Mouse (Mus musculus) hindbrain, embryonic 13.5 days (tissue): ENCODE measurements at regions not wholly inside any gene's neighbourhood (a gene's known extent, or its start where the extent isn't known, plus 50 kb on each side); places are given as distances from the start of the nearest gene placed in this dataset.

Experiments used
- ATAC-seq: fragments of 200-750 bp; cut with Nextera tagmentation; 2 replicates; pipeline ENCODE4 v1.8.0; 2017; ENCODE audit warnings: moderate TSS enrichment; ENCODE audit not compliant: low FRiP score
- H3K27ac ChIP-seq: fragments of 300-500 bp; sonication (generic); 2 replicates; pipeline ENCODE4 v1.5.1; 2015; ENCODE audit warnings: inconsistent platforms, mild to moderate bottlenecking, moderate library complexity
- H3K27me3 ChIP-seq: fragments of 300-500 bp; sonication (generic); 2 replicates; pipeline ENCODE4 v1.6.1; 2015; ENCODE audit warnings: mild to moderate bottlenecking, inconsistent platforms
- H3K36me3 ChIP-seq: fragments of 300-500 bp; sonication (generic); 2 replicates; pipeline ENCODE4 v1.6.1; 2015; ENCODE audit warnings: mild to moderate bottlenecking, inconsistent platforms
- H3K4me1 ChIP-seq: fragments of 300-500 bp; sonication (generic); replicated peaks from 2 replicates; pipeline ENCODE4 v1.6.1; 2015; ENCODE audit warnings: inconsistent platforms
- H3K4me2 ChIP-seq: fragments of 300-500 bp; sonication (generic); 2 replicates; pipeline ENCODE4 v1.6.1; 2015; ENCODE audit warnings: inconsistent platforms, mild to moderate bottlenecking, moderate library complexity
- H3K4me3 ChIP-seq: fragments of 300-500 bp; sonication (generic); 2 replicates; pipeline ENCODE4 v1.5.1; 2015; ENCODE audit warnings: mild to moderate bottlenecking, inconsistent platforms
- H3K9ac ChIP-seq: fragments of 300-500 bp; sonication (generic); 2 replicates; pipeline ENCODE4 v1.6.1; 2015; ENCODE audit warnings: mild to moderate bottlenecking, inconsistent platforms
- H3K9me3 ChIP-seq: fragments of 300-500 bp; sonication (generic); 2 replicates; pipeline ENCODE4 v1.6.1; 2016; ENCODE audit warnings: inconsistent platforms
- WGBS: fragments of 180-500 bp; shearing (Covaris S2); methylation state at CpG from one replicate; pipeline ENCODE4 v1.1.7; 2015; 5-methylcytosine and 5-hydroxymethylcytosine counted together

DNA sequence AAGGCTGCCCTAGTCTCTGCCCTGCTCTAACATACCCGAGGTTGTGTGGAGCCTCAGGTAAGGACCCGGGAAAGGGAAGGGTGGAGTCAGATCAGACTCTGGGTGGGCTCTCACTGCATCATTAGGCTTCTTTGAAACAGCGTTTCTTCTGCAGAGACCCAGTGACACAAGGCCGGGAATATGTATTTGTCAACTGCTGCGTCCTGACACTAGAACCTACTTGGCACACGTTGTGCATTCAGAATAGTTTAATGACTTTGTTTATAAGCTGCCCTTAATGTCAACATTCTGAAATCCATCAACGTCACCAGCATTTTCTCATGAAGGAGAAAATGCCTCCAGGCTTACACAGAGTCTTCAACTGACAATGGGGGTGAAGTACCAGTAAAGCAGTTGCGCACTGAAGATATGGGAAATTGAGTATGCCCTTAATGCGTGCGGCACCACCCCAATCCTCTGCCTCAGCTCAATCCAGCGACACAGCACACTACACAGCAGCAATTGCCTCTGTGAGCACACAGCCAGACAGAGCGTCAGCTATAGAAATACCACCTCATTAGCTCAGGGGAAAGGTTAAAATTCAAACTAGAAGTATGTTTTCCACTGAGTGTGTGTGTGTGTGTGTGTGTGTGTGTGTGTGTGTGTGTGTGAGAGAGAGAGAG is 152.7 kb upstream of the Spdye4c start:
- Histone ChIP-seq H3K9me3 (no peaks in the 10 kb centered on the region), H3K36me3 (no peaks in the 10 kb centered on the region), H3K9ac (no peak overlapping the region), H3K4me1 (peaks cover 6% of the 10 kb centered on the region), H3K4me3 (no peak overlapping the region), H3K4me2 (no peak overlapping the region), H3K27ac (0 out of 2 replicates have a peak overlapping the region, but pooled peaks have one; percentile 30), H3K27me3 (no peaks in the 10 kb centered on the region)
- ATAC-seq: no peak
- 52% methylated on average over 12 of the region's 12 CpGs for WGBS

DNA sequence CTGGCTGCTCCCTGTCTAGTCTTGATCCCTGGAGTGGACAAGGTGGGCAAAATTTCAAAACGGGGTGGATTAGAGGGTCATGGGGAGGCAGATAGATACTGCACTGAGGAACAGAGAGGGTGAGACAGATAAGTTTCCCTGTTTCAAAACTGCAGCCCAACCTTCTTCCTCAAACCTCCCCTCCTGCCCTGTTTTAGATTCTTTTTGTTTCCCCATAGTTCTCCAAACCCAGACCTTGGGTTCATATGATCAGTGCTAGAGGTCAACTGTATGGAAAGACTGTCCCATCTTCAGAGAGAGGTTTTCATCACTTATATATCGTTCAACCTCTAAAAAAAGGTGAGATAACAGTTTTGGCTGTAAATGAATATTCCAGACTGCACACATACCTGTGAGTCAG is 152.1 kb upstream of the Spdye4c start:
- no peak overlapping the region for H3K4me2 ChIP-seq
- H3K36me3 ChIP-seq: no peaks in the 10 kb centered on the region
- peaks cover 6% of the 10 kb centered on the region for H3K4me1 ChIP-seq
- no peaks in the 10 kb centered on the region for H3K27me3 ChIP-seq
- H3K4me3 ChIP-seq: no peak overlapping the region
- 83% methylated on average over 2 of the region's 2 CpGs for WGBS
- no peak overlapping the region for H3K9ac ChIP-seq
- no peak overlapping the region for H3K27ac ChIP-seq
- H3K9me3 ChIP-seq: no peaks in the 10 kb centered on the region
- no peak for ATAC-seq

DNA sequence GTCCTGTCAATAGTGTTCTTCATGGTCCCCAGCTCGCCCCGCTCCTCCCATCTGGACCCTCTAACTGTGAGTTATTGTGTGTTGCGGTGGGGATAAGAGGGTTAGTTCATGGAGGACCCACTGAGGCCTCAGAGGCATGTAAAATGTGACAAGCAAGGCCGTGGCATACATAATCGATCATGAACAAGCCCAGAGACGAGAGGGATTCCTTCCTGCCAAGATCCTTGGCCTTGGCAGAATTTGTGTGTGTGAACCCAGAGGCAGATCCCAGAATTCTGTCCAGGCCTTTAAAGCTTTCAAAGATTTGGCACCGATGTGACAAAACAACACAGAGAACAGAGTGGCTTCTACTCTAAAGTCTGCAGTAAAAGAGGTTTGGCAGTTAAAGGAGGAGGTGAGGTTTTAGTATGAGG is 146.4 kb upstream of the Spdye4c start:
- H3K36me3 ChIP-seq: no peaks in the 10 kb centered on the region
- 62% methylated on average over 7 of the region's 7 CpGs for WGBS
- no peaks in the 10 kb centered on the region for H3K9me3 ChIP-seq
- ATAC-seq: no peak
- 0 out of 2 replicates have a peak, but pooled peaks cover 2% of the 10 kb centered on the region for H3K27me3 ChIP-seq
- no peak overlapping the region for H3K9ac ChIP-seq
- H3K4me2 ChIP-seq: no peak overlapping the region
- no peaks in the 10 kb centered on the region; the same call in 1 of the 2 replicates for H3K4me1 ChIP-seq
- no peak overlapping the region for H3K4me3 ChIP-seq
- H3K27ac ChIP-seq: no peak overlapping the region

DNA sequence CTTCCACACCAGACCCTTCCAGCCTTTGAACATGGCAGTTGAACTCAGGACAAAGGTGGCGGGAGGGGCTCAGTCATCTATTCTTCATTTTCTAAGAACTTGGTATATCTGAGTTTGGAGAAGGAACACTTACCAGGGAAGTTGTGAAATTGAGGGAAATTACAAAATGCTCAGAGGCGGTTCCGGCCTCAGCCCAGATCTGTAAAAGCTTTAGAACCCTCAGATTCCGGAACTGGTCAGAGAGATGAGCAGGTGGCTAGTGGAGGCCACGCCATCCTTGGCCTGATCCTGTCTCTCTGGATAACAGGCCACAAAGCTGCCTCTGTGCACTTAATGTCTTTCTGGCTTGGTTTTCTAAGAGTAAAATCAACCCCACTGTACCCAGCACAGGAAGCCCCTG is 145.6 kb upstream of the Spdye4c start:
- ATAC-seq: no peak
- H3K36me3 ChIP-seq: no peaks in the 10 kb centered on the region
- 97% methylated on average over 5 of the region's 5 CpGs for WGBS
- H3K4me3 ChIP-seq: no peak overlapping the region
- H3K9me3 ChIP-seq: no peaks in the 10 kb centered on the region
- no peak overlapping the region for H3K4me2 ChIP-seq
- H3K27me3 ChIP-seq: 0 out of 2 replicates have a peak, but pooled peaks cover 2% of the 10 kb centered on the region
- no peak overlapping the region for H3K9ac ChIP-seq
- H3K27ac ChIP-seq: no peak overlapping the region
- no peaks in the 10 kb centered on the region; the same call in 1 of the 2 replicates for H3K4me1 ChIP-seq

DNA sequence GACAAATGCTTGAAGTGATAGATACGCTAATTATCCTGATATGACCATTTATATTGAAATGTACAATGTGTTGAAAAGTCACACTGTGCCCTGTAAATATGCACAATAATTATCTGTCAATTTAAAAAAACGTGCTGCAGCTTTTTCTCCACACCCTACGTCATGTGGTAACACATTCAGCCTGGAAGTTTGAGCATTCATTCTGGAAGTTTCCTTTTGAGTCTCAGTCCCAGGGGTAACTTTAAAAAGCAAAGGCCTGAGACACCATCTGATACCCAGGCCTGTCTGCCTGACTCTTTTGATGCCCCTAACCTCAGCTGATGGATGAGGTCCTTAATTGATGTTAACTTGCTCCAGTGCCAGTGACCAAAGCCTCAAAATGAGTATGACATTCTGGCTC is 141.7 kb upstream of the Spdye4c start:
- Histone ChIP-seq H3K9ac (no peak overlapping the region), H3K27ac (no peak overlapping the region), H3K9me3 (no peaks in the 10 kb centered on the region), H3K4me1 (no peaks in the 10 kb centered on the region), H3K36me3 (no peaks in the 10 kb centered on the region), H3K27me3 (0 out of 2 replicates have a peak, but pooled peaks cover 2% of the 10 kb centered on the region), H3K4me2 (no peak overlapping the region), H3K4me3 (no peak overlapping the region)
- 69% methylated on average over 3 of the region's 3 CpGs for WGBS
- ATAC-seq: no peak

DNA sequence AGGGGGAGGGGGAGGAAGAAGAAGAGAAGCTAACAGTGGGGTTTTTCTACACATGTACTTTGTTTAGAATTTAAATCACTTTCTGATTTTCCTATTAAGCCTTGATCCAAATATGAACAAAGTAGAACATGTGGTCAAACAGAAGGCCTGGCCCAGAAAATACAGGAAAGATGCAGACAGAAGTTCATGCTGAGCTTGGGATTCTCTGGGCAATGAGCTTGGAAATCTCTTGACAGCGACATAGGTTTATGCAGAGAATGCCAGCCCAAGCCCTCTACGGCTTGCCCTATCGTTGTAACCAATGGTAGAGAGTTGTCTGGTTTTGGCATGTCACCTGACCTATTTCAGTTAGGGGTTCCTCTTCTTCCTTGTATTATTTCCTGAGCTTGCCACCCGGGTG is 141.0 kb upstream of the Spdye4c start:
- no peak overlapping the region for H3K27ac ChIP-seq

DNA sequence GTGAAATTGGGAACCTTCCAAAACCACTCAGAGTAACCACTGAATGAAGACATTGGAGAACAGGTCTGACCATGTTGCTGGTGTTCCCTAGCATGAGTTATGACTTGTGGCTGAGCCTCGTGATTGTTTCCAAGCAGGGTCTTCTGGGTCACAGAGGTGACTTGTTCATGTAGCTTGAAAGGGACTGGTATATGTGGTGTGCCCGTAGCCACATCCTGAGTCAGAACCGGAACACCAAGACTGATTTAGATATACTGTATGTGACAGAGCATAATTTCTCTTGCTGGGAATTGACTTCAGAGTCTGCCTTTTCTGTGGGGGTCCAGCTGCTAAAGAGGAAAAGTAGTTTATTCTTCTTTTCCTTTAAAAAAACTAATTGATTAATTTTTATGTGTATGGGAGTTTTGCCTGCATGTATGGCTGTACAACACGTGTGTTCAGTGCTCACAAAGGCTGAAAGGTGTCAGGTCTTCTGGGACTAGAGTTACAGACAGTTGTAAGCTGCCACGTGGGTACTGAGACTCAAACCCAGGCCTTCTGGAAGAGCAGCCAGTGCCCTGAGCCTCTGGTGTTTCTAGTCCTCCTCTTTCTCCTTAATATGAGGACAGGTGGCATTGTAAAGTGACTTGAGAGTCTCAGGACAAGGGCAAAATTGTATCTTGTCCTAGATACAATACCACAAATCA is 139.3 kb upstream of the Spdye4c start:
- no peak overlapping the region for H3K9ac ChIP-seq
- H3K9me3 ChIP-seq: no peaks in the 10 kb centered on the region
- no peak overlapping the region for H3K4me3 ChIP-seq
- H3K27ac ChIP-seq: no peak overlapping the region
- 0 out of 2 replicates have a peak, but pooled peaks cover 2% of the 10 kb centered on the region for H3K27me3 ChIP-seq
- no peaks in the 10 kb centered on the region for H3K36me3 ChIP-seq
- H3K4me2 ChIP-seq: no peak overlapping the region
- no peaks in the 10 kb centered on the region for H3K4me1 ChIP-seq
- 77% methylated on average over 5 of the region's 5 CpGs for WGBS
- ATAC-seq: no peak

More for the DNA sequence above, 141.0 kb upstream of the Spdye4c start:
- 92% methylated on average over 4 of the region's 4 CpGs for WGBS
- Histone ChIP-seq H3K27me3 (0 out of 2 replicates have a peak, but pooled peaks cover 2% of the 10 kb centered on the region), H3K36me3 (no peaks in the 10 kb centered on the region), H3K9ac (no peak overlapping the region), H3K9me3 (no peaks in the 10 kb centered on the region), H3K4me3 (no peak overlapping the region), H3K4me2 (no peak overlapping the region), H3K4me1 (no peaks in the 10 kb centered on the region)
- no peak for ATAC-seq

DNA sequence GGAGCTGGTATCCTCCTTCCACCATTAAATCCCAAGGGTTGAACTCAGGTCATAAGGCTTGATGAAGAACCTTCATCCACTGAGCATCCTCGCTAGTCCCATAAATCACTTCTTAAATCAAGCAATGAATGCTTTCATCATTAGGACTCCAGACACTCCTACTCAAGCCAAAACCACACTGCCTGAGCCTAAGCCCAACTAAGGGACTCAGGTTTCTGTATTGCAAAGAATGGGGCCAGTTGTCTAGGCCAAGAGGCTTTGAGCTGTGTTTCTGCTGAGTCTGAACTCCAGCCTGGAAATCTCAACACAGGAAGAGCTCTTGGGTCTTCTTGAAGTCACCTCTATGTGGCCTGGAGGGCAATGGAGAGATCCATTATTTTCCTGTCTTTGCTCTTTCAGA is 138.4 kb upstream of the Spdye4c start:
- Histone ChIP-seq H3K4me3 (no peak overlapping the region), H3K9me3 (no peaks in the 10 kb centered on the region)

DNA sequence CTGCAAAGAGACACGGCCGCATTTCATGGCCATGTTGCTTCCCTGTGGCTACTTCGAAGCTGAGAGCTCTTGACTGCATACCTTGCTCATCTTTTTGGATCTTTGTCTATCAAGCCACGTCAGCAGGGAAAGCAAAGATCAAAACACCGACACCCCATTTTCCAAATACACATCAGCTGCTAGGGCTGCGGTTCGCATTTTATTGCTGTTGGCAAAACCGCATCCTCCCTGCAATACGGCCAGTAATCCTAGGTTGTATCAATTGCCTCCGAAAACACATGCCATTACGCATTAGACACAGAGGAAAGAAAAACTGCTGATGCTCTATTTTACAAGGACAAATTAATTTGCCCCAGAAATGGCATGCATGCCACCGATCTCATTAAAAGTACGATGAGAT is 136.5 kb upstream of the Spdye4c start:
- Histone ChIP-seq H3K27me3 (no peaks in the 10 kb centered on the region), H3K4me3 (no peak overlapping the region), H3K4me1 (no peaks in the 10 kb centered on the region), H3K36me3 (no peaks in the 10 kb centered on the region), H3K4me2 (no peak overlapping the region), H3K9me3 (no peaks in the 10 kb centered on the region), H3K9ac (no peak overlapping the region), H3K27ac (no peak overlapping the region; the same call in 1 of the 2 replicates)
- WGBS: 88% methylated on average over 13 of the region's 13 CpGs
- ATAC-seq: no peak

More for the DNA sequence above, 138.4 kb upstream of the Spdye4c start:
- WGBS: 97% methylated on average over 1 of the region's 1 CpGs
- H3K4me2 ChIP-seq: no peak overlapping the region
- H3K4me1 ChIP-seq: no peaks in the 10 kb centered on the region
- ATAC-seq: no peak
- no peak overlapping the region for H3K27ac ChIP-seq
- no peak overlapping the region for H3K9ac ChIP-seq
- 0 out of 2 replicates have a peak, but pooled peaks cover 1% of the 10 kb centered on the region for H3K27me3 ChIP-seq
- H3K36me3 ChIP-seq: no peaks in the 10 kb centered on the region

DNA sequence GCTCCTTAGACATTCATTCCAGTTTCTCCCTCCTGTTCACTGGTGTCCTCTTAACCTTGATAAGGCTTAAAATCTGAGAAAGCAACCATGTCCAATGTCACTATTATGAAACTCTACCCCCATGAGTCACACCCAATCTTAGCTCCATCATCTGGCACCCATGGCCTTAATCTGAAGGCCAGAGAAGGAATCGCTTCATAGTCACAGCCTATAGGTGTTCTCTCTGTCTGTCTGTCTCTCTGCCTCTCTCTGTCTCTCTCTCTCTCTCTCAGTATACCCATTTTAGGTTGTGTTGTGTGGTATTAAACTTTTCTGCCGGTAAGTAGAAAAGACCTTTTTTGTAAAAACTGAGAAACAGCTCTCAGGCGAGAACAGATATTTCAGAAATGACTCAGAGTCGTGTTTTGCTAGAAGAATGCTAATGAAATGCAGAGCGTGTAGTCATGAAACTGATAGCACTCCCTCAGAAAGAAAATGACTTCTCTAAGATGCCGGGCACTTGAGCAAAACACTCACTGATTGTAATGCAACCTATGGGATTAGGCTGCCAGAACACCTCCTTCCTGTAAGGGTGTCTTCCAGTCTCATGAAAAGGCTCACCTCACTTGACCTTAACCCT is 133.3 kb upstream of the Spdye4c start:
- no peak overlapping the region for H3K4me2 ChIP-seq
- ATAC-seq: no peak
- H3K9ac ChIP-seq: no peak overlapping the region
- 87% methylated on average over 6 of the region's 6 CpGs for WGBS
- no peak overlapping the region for H3K27ac ChIP-seq
- H3K9me3 ChIP-seq: no peaks in the 10 kb centered on the region
- H3K36me3 ChIP-seq: no peaks in the 10 kb centered on the region
- H3K27me3 ChIP-seq: no peaks in the 10 kb centered on the region
- no peak overlapping the region for H3K4me3 ChIP-seq
- H3K4me1 ChIP-seq: no peaks in the 10 kb centered on the region

DNA sequence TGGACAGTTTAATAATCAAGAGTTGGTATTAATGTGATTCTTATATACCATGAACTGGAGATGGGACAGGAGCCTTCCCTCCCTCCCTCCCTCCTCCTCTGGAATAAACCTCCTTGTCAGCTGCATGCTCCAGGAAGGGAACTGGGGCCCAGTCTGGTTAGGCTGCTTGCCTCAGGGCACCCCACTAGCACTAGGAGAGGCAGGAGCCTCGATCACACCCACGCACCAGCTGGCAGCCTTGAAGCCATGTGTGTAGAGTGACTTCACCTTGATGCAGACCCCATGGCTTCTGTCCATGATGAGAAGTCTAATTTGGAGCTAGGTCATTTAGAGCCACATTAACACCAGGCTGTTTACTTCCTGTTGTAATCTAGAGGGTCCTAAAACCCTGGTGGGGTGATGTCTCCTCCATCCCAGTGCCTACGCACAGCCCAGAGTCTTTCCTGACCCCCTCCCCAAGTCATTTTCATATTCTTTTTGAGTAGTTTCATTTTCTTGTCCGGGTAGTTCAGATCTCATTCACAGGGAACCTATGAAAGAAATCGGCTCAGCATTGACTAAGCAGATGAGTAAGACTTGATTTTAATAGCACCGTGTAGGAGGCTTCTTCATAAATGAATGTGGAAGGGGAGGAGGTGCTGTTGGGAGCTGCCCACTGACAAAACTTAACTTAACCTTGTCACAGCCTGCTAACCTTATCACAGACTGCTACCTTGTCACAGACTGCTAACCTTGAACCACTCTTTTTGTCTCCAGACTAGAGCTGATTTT is 125.6 kb upstream of the Spdye4c start:
- H3K4me1 ChIP-seq: no peaks in the 10 kb centered on the region
- no peaks in the 10 kb centered on the region for H3K27me3 ChIP-seq
- no peak overlapping the region for H3K4me3 ChIP-seq
- no peak for ATAC-seq
- H3K4me2 ChIP-seq: no peak overlapping the region
- no peaks in the 10 kb centered on the region for H3K9me3 ChIP-seq
- 86% methylated on average over 6 of the region's 6 CpGs for WGBS
- H3K9ac ChIP-seq: no peak overlapping the region
- no peak overlapping the region for H3K27ac ChIP-seq
- H3K36me3 ChIP-seq: no peaks in the 10 kb centered on the region
